Mouse (Mus musculus) brain, embryonic 14.5 days (tissue): ENCODE measurements around the gene Tmem121b.

Source experiments
- CTCF ChIP-seq: fragments of 200-500 bp; IDR thresholded peaks from 2 replicates; pipeline ENCODE4 v1.5.1; 2012; ENCODE audit warnings: inconsistent platforms, mild to moderate bottlenecking, moderate library complexity, borderline replicate concordance; ENCODE audit not compliant: insufficient read depth, insufficient read length; ENCODE audit errors: extremely low read depth
- POLR2A ChIP-seq: fragments of 200-500 bp; IDR thresholded peaks from 2 replicates; pipeline ENCODE4 v1.6.1; 2012; ENCODE audit warnings: mild to moderate bottlenecking, inconsistent platforms, borderline replicate concordance; ENCODE audit not compliant: poor library complexity, insufficient read depth, insufficient read length, severe bottlenecking; ENCODE audit errors: extremely low read depth

- TF ChIP-seq CTCF (no peak), POLR2A (no peak)
Observed at GRCm38 (mm10) chr6:120469268-120469667, 24.3 kb downstream of the Tmem121b start.
